Mouse (Mus musculus): ENCODE measurements around the gene Cd300ld.
"Not testable (repeated sequence)": the region's sequence is repeated elsewhere in the genome, so short reads cannot be mapped to it uniquely, and the experiment has no call there.

- not testable (repeated sequence) for TF ChIP-seq CTCF (IDR thresholded peaks at IDR 0.05; ENCODE audit: control insufficient read depth, insufficient read depth, insufficient read length); MYOD1 (IDR thresholded peaks at IDR 0.05; ENCODE audit: control insufficient read depth, insufficient read length, low read depth); CEBPB (IDR thresholded peaks at IDR 0.05; ENCODE audit: low read depth); FOSL1 (IDR thresholded peaks at IDR 0.05; ENCODE audit: insufficient read depth, low read length, poor library complexity, severe bottlenecking); MAX (IDR thresholded peaks at IDR 0.05); USF1 (IDR thresholded peaks at IDR 0.05; ENCODE audit: low read depth); MYOG (IDR thresholded peaks at IDR 0.05; ENCODE audit: control insufficient read depth, extremely low read depth, insufficient read length)
Measured at GRCm38 (mm10) chr11:115016093-115016492, 26.4 kb upstream of the Cd300ld start, which contains the start of gene Cd300ld2.

Measured in C2C12 (cell line).